Mouse (Mus musculus) c-Kit-positive CD71-positive TER-119-positive erythroid progenitor cells, embryonic 14.5 days (primary cell): ENCODE measurements around the gene Tnfsf13b.

ENCODE experiments used
- DNase-seq: peaks from one replicate; pipeline ENCODE4 v3.0.0-alpha.2; 2013; ENCODE audit warnings: low spot score

The Tnfsf13b gene

DNA sequence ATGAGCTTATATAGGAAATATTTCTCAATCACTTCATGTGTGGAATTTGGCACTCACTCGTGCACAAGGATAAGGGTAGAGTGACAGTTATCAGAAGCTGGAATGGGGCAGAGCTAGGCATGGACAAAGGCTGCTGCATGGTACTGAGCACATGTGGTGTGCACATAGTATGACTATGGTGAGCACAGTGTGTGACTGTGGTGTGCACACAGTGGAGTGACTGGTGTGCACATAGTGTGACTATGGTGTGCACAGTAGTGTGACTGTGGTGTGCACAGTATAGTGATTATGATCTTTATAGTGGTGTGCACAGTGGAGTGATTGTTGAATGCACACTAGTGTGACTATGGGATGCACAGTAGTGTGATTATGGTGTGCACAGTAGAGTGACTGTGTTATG lies 39.5 kb downstream of the Tnfsf13b start:
- DNase-seq: no peak

DNA sequence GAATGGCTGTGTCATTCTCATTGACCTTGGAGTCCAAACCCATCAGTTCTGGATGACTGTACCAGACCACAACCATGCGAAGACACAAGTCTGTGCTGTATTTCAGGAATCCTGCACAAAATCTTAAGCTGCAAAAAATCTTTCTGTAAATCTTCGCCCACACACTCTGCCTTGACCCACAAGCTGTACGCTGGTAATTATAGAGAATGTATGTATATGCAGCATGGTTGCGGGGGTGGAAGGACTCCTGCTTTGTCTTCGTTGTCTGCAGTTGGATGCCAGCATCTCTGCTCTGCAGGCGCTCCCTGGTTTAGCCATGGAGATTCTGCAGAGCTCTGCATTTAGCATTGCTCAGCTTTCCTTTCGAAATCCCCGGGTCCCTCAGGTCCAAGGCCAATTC lies 42.9 kb downstream of the Tnfsf13b start:
- no peak for DNase-seq

DNA sequence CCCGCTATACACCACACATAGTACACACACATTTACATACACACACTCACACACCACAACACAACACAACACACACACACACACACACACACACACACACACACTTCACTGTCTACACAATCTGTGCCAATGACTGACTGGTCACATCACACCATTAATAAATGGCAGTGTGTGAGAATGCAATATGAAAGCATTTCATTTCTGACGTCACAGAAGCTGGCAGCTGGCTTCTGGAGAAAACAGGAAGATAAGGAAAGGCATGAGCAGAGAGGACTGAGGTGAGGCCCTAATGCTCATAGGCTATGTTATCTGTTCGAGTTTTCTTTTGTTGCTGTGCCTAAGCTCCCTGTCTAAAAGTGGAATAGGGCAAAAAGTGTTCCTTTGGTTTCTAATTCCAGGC lies 45.3 kb downstream of the Tnfsf13b start:
- no peak for DNase-seq

DNA sequence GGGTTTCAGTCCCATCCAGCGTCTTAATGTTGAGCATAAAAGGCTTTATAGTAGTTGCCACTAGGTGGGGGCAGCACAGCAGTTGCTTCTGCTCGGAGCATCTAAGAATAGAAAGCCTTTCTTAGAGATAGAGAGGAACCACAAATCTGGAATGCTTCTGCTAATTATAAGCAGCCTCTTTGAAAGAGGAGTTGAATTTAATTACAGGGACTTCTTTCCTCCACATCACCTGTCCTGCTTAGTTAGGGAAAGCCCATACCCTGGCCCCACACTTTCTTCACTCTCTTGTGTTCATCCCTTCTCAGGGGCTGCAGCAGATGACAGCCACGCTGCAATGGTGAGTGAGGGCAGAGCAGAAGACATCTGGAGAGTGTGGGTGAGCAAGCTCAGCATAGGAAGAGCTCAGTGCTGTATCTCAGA lies 47.3 kb downstream of the Tnfsf13b start:
- DNase-seq: no peak

DNA sequence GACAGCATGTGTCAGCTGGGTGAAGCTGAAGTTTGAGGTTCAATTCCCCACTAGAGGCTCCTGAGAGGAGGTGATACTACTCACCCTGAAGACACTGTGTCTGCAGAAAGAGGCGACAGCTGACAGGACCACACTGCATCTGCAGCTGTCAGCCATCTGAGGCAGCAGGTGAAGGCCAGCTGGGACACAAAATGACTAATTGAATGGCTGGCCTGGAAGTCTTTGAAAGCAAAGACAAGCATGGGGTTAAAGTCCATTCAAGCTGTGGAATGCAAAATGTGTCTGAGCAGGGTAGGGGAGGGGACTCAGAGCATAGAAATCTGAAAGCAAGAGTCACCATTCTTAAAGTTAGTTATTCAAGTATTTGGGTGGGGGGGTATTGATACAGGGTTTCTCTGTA lies 54.7 kb downstream of the Tnfsf13b start:
- no peak for DNase-seq

DNA sequence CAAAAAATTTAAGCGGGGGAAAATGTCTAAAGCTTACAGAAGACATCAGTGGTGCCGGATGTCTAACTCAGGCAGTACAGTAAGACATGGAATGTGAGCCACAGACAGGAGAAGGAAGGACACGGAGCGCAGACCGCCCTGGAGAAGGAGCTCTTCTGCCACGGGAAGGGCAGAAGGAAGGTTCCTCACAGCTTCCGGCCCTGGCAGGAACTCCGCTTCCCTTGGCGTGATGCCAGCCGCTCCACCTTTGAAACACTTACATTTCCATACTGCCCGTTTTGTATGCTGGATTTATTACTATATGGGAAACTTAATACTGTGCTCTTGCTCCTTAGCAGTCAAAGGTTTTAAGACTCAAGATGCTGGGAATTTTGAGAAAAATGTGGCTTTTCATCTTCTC lies 60.6 kb downstream of the Tnfsf13b start:
- DNase-seq: no peak

DNA sequence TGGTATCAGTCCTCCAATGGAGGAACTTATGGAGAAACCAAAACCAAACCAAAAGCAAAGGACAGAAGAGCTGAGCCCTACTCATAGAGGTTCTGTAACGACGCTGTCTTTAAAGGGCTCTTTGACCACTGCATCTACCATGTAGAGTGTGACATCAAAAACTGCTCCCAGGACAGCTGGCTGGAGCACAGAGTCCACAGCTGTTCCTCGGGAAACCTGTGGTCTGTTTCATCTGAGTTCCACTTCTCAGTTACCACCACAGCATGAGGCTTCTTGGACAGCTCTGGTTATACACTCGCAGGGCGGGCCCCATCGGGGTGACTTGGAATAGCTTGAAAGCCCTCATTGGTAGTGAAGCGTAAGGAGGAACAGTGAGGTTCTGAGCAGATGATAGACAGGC lies 61.5 kb downstream of the Tnfsf13b start:
- no peak for DNase-seq

DNA sequence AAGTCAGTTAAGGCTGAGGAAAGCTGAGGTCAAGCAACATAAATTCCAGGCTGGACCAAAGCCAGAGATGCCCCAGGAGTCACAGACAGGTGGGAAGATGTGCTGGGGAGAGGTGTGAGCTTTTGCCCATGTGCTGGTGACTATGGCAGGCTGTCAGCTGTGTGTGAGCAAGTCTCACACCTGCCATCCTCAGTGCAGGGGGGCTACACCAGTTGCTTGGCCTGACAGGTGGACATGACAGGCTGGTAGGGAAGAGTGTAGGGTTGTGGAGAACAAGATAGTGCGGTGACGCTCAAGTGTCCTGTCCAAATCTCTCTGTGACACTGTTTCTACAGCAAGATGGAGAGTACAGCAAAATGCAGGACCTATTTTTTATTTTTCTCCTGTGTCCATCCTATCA lies 66.1 kb downstream of the Tnfsf13b start:
- no peak for DNase-seq
